Mouse (Mus musculus) hindbrain, embryonic 16.5 days (tissue): Measurements from ENCODE around the gene Snx21. TPM values are rescaled to one million over a fixed set of nuclear protein-coding genes. Genes with fewer than 3 reads are reported as not detected.

ENCODE experiments used
- ATAC-seq: fragments of 200-750 bp; cut with Nextera tagmentation; 2 replicates; pipeline ENCODE4 v1.8.0; 2017; ENCODE audit warnings: moderate TSS enrichment, moderate library complexity
- H3K27ac ChIP-seq: fragments of 300-500 bp; sonication (generic); 2 replicates; pipeline ENCODE4 v1.5.1; 2014; ENCODE audit warnings: low read depth, mild to moderate bottlenecking, control low read depth, low read length, moderate library complexity
- H3K27me3 ChIP-seq: fragments of 300-500 bp; sonication (generic); replicated peaks from 2 replicates; pipeline ENCODE4 v1.6.1; 2014; ENCODE audit warnings: low read length; ENCODE audit not compliant: control insufficient read depth, insufficient read depth
- H3K36me3 ChIP-seq: fragments of 300-500 bp; sonication (generic); 2 replicates; pipeline ENCODE4 v1.6.1; 2014; ENCODE audit warnings: mild to moderate bottlenecking, low read length, moderate library complexity, mixed read lengths; ENCODE audit not compliant: control insufficient read depth, insufficient read depth
- H3K4me1 ChIP-seq: fragments of 300-500 bp; sonication (generic); 2 replicates; pipeline ENCODE4 v1.6.1; 2014; ENCODE audit warnings: low read depth, low read length; ENCODE audit not compliant: control insufficient read depth, insufficient read depth
- H3K4me2 ChIP-seq: fragments of 300-500 bp; sonication (generic); 2 replicates; pipeline ENCODE4 v1.6.1; 2014; ENCODE audit warnings: mild to moderate bottlenecking, low read length, control low read depth, moderate library complexity
- H3K4me3 ChIP-seq: fragments of 300-500 bp; sonication (generic); 2 replicates; pipeline ENCODE4 v1.5.1; 2014; ENCODE audit warnings: mild to moderate bottlenecking, low read length, control low read depth, moderate library complexity
- H3K9ac ChIP-seq: fragments of 300-500 bp; sonication (generic); 2 replicates; pipeline ENCODE4 v1.6.1; 2014; ENCODE audit warnings: low read depth, mild to moderate bottlenecking, control low read depth, low read length, moderate library complexity
- H3K9me3 ChIP-seq: fragments of 300-500 bp; sonication (generic); 2 replicates; pipeline ENCODE4 v1.6.1; 2014; ENCODE audit warnings: mild to moderate bottlenecking, low read length, moderate library complexity; ENCODE audit not compliant: control insufficient read depth
- WGBS: fragments of 180-500 bp; shearing (Covaris S2); extraction: QIAGEN DNeasy Blood & Tissue Kit; methylation state at CpG from one replicate; pipeline ENCODE4 v1.1.7; 2014; 5-methylcytosine and 5-hydroxymethylcytosine counted together
- polyA plus RNA-seq: library from polyadenylated mRNA; unstranded; fragments of >200 nt; fragmentation: Nextera tagmentation; extraction: Ambion mirVana; gene quantifications from 2 replicates; pipeline ENCODE4 v1.2.1, GENCODE M21; 2015

Gene Snx21
- polyA plus RNA-seq, 1 experiment from 2014 or later = 45.3 TPM

DNA sequence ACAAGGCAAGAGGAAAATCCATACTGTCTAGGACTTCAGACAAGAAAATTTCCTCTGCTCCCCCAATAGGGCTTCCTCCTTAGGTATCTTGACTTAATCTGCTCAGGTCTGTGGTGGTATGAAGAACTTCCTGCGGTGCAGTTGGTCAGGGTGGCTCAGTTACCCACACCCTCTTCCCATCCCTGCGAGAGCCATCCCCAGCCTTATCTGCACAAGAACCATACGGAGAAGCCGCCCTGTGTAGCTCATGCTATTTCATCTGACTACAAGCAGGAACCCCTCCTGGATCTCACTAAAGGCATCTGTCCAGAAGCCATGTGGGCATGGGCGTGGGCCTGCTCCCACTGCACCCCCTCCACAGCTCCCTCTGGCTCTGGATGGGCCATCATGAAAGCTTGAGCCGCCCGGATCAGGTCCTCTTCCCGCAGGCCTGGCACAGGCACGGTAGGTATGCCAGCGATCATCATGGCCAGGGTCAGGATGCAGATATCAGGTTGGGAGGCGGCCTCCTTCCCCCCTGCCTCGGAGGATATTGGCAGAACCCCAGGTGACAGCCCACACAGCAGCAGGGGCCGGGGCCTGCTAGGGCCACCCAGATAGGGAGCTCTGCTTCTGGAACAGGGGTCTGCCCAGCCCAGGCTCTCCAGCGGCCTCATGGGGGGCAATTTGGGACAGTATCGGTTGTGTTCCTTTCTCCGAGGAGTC lies 41.7 kb downstream of the Snx21 start:
- H3K4me1 ChIP-seq = peaks cover 7% of the 10 kb centered on the region
- ATAC-seq = no peak
- no peak overlapping the region for H3K4me2 ChIP-seq
- H3K4me3 ChIP-seq = no peak overlapping the region
- H3K36me3 ChIP-seq = peaks cover 20% of the 10 kb centered on the region
- H3K9ac ChIP-seq = no peak overlapping the region
- no peaks in the 10 kb centered on the region for H3K9me3 ChIP-seq
- no peak overlapping the region for H3K27ac ChIP-seq
- no peaks in the 10 kb centered on the region for H3K27me3 ChIP-seq
- WGBS = 85% methylated on average over 16 of the region's 16 CpGs

DNA sequence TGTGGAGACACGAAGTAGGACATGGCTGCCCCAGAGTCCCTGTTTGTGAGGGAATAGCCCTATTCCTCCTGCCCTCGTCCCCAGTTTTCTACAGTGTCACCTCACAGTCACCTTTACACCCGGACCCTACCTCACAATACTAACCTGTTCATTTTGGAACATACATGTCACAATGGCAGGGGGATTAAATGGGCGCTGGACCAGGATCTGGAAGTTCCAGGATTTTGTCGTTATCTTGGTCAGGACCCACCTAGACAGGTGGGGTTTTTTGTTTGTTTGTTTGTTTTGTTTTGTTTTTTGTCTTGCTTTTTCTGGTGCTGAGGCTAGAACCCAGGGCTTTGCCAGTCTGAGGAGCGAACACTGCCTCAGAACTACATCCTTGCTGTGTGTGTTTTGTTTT lies 42.8 kb downstream of the Snx21 start, which contains the start of gene Spata25:
Gene Spata25 (minus strand): TSS at position 101 of the 400 bp plus-strand sequence.
- H3K36me3 ChIP-seq = peaks cover 20% of the 10 kb centered on the region
- ATAC-seq = no peak

DNA sequence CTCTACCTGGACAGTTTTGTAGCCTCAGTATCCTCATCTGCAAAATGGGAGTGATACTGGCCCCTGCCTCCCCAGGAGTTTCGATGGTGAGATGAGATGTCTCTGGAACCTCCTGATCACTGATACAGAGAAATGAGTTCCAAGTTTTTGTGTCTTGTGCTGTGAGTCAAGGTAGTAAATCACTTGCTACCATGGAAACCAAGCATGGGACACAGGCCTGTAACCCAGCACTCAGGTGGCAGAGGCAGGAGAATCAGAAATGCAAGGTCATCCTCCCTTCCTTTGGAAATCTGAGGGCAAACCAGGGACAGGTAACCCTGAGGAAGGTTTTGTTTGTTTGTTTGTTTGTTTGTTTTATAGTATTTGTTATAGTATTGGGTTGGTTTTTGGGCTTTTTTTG lies 43.5 kb downstream of the Snx21 start:
- Histone ChIP-seq H3K4me3 (no peak overlapping the region), H3K4me2 (no peak overlapping the region), H3K36me3 (peaks cover 20% of the 10 kb centered on the region), H3K9ac (no peak overlapping the region), H3K9me3 (no peaks in the 10 kb centered on the region), H3K27me3 (no peaks in the 10 kb centered on the region), H3K27ac (no peak overlapping the region), H3K4me1 (peaks cover 8% of the 10 kb centered on the region)
- WGBS = 100% methylated on average over 1 of the region's 1 CpGs
- ATAC-seq = no peak

More for the DNA sequence above, 42.8 kb downstream of the Snx21 start, which contains the start of gene Spata25:
- 88% methylated on average over 6 of the region's 6 CpGs for WGBS
- no peak within 1 kb of the TSS for H3K4me2 ChIP-seq
- no peaks in the 10 kb centered on the region for H3K27me3 ChIP-seq
- no peaks in the 10 kb centered on the region for H3K9me3 ChIP-seq
- no peak within 1 kb of the TSS for H3K9ac ChIP-seq
- H3K4me3 ChIP-seq = no peak within 1 kb of the TSS
- peaks cover 11% of the 10 kb centered on the region for H3K4me1 ChIP-seq
- no peak within 1 kb of the TSS for H3K27ac ChIP-seq

DNA sequence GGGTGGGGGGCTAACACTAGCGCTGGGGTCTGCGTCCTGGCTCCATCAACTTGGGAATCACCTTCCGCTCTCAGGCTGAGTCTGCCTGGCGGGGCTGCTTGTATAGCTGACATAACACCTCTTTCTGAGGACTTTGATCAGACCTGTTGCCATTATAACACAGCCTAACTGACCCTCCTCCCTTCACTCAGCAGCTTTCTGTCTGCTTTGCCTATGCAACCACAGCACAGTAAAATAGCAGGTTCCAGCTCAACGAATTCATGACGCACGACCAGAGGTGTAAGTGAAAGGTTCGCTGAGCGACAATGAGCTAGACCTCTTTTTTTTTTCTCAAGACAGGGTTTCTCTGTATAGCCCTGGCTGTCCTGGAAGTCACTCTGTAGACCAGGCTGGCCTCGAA lies 45.4 kb downstream of the Snx21 start:
- ATAC-seq = no peak
- 89% methylated on average over 10 of the region's 10 CpGs for WGBS

DNA sequence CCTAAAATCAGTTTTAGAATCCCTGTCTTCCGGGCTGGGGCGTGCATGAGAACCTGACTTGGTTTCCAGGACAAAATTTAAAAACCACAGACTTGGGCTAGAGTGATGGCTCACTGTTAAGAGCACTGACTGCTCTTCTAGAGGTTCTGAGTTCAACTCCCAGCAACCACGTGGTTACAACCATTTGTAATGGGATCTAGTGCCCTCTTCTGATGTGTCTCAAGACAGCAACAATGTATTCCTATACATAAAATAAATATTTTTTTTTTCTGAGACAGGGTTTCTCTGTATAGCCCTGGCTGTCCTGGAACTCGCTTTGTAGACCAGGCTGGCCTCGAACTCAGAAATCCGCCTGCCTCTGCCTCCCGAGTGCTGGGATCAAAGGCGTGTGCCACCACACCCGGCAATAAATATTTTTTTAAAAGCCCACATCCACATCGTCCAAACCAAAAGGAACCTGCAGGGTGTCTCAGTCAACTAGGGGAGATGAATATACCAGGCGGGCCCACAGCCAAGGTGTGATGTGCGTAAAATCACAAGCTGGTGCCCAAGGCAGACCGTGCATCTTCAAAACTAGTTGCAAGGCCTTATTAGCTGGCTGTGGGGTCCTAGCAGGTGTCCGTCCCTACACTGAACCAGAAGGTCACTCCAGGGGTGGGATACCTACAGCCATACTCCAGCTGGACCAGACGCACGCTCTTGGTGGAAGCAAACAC lies 46.6 kb downstream of the Snx21 start:
- peak overlapping the region; percentile 79 for H3K9ac ChIP-seq
- 57% methylated on average over 16 of the region's 16 CpGs for WGBS
- H3K4me1 ChIP-seq = peaks cover 17% of the 10 kb centered on the region
- H3K4me3 ChIP-seq = peak overlapping the region; percentile 69
- no peaks in the 10 kb centered on the region for H3K27me3 ChIP-seq
- H3K9me3 ChIP-seq = no peaks in the 10 kb centered on the region
- peak overlapping the region; percentile 99 for H3K4me2 ChIP-seq
- H3K36me3 ChIP-seq = peaks cover 7% of the 10 kb centered on the region
- peak overlapping the region; percentile 78 for H3K27ac ChIP-seq
- ATAC-seq = no peak; the same call in 1 of the 2 replicates

More for the DNA sequence above, 45.4 kb downstream of the Snx21 start:
- Histone ChIP-seq H3K27me3 (no peaks in the 10 kb centered on the region), H3K36me3 (peaks cover 8% of the 10 kb centered on the region), H3K4me1 (peaks cover 17% of the 10 kb centered on the region), H3K9ac (no peak overlapping the region), H3K4me2 (no peak overlapping the region), H3K4me3 (no peak overlapping the region), H3K9me3 (no peaks in the 10 kb centered on the region), H3K27ac (no peak overlapping the region)

DNA sequence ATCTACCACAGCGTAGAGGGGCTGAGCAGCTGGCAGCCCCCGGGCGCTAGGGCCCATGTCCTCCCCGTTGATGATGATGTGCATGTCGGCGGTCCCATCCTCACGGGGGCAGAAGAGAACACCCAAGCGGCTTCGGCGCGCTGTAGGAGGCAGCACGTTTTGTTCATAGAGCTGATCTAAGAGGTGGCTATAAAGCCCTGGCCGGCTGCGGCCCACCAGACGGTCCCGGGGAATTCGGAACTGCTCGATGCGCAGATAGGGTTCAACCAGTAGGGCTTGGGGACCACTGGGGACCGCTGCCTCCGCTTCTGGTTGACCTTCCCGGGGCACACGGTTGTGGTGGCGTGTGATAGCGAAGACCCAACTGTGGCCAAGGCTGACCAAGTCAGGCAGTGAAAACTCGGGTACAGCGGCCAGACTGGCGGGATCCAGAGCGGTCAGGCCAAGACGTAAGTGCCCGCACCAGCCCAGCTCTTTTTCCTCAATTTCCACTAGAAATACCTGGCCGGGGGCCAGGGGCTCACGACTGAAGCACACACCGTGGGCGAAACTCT lies 47.2 kb downstream of the Snx21 start, which contains the start of gene Ctsa:
Gene Ctsa (plus strand): TSS at position 126 of the 554 bp plus-strand sequence.
- 1% methylated on average over 33 of the region's 35 CpGs for WGBS
- H3K4me3 ChIP-seq = peak within 1 kb of the TSS; percentile 69
- peaks cover 17% of the 10 kb centered on the region for H3K4me1 ChIP-seq
- no peaks in the 10 kb centered on the region for H3K27me3 ChIP-seq
- ATAC-seq = peak; percentile 63
- H3K9ac ChIP-seq = peak within 1 kb of the TSS; percentile 79
- peak within 1 kb of the TSS; percentile 78 for H3K27ac ChIP-seq
- peak within 1 kb of the TSS; percentile 99 for H3K4me2 ChIP-seq
- no peaks in the 10 kb centered on the region for H3K9me3 ChIP-seq
- H3K36me3 ChIP-seq = peaks cover 2% of the 10 kb centered on the region

DNA sequence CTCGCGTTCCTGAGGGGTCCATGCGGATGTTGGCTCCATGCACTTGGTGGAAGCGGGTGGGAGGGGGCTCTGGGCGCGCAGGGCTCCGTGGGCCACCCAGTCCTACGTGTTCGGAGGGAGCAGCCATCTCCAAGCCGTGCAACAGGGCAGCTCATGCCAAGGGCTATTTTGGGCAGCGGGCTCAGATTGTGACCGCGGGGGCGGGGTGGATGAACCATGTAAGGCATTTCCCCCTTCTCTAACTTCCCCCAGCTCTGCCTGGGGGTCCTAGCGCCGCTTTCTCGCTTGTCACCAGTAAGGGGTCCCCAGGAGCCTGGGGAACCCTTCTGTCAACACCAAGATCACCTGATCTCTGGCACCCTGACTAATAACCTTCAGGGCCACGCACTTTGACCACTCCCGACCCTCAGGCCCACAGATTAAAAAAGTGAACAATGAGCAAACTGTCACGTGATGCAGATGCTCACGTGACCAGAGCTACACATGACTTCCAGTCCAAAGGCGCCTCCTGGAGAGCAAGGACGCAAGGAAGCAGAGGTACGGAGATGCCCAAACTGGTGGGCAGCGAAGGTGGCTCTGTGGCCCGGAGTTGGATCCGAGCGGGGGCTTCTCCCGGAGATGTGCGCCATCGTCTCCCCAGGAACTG lies 47.8 kb downstream of the Snx21 start, which contains the start of gene Neurl2:
Gene Neurl2 (minus strand): TSS at position 143 of the 646 bp plus-strand sequence.
- H3K4me1 ChIP-seq = peaks cover 17% of the 10 kb centered on the region
- H3K9me3 ChIP-seq = no peaks in the 10 kb centered on the region
- H3K4me2 ChIP-seq = peak within 1 kb of the TSS; percentile 99
- no peaks in the 10 kb centered on the region for H3K27me3 ChIP-seq
- peak within 1 kb of the TSS; percentile 69 for H3K4me3 ChIP-seq
- H3K36me3 ChIP-seq = peaks cover 4% of the 10 kb centered on the region; the same call in 1 of the 2 replicates
- H3K27ac ChIP-seq = peak within 1 kb of the TSS; percentile 78
- WGBS = under 1% methylated on average over 31 of the region's 31 CpGs
- peak; percentile 70 for ATAC-seq
- H3K9ac ChIP-seq = peak within 1 kb of the TSS; percentile 79

DNA sequence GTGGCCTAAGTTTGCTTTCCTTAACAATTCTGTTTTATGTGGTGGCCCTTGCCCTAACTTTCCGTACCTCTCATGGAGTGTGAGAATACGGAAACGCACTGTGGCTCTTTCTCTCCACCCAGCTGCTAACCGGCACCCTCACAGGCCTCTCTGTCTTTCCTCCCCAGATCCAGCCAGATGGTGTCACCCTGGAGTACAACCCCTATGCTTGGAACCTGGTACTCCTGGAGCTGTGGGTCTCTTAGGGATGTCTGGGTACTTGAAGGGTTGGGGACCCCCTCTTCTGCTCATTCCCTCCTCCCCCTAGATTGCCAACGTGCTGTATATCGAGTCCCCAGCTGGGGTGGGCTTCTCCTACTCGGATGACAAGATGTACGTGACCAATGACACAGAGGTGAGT lies 48.9 kb downstream of the Snx21 start:
- 44% methylated on average over 8 of the region's 8 CpGs for WGBS
- no peak overlapping the region for H3K27ac ChIP-seq
- H3K4me3 ChIP-seq = peak overlapping the region; percentile 69
- H3K27me3 ChIP-seq = no peaks in the 10 kb centered on the region
- peaks cover 17% of the 10 kb centered on the region for H3K4me1 ChIP-seq
- peaks cover 7% of the 10 kb centered on the region; the same call in 1 of the 2 replicates for H3K36me3 ChIP-seq
- ATAC-seq = no peak
- no peaks in the 10 kb centered on the region for H3K9me3 ChIP-seq
- peak overlapping the region; percentile 79 for H3K9ac ChIP-seq
- H3K4me2 ChIP-seq = peak overlapping the region; percentile 99
